Mouse (Mus musculus) hindbrain, postnatal 0 days (tissue): Measurements from ENCODE around the gene Pdxk. TPM values are rescaled to one million over a fixed set of nuclear protein-coding genes. Genes with fewer than 3 reads are reported as not detected.

Source experiments
- ATAC-seq: fragments of 200-750 bp; cut with Nextera tagmentation; 2 replicates; pipeline ENCODE4 v1.8.0; 2017; ENCODE audit warnings: mild to moderate bottlenecking, moderate TSS enrichment, moderate library complexity
- DNase-seq: peaks from one replicate; pipeline ENCODE4 v3.0.0-alpha.2; 2015; ENCODE audit warnings: low spot score
- H3K27ac ChIP-seq: fragments of 300-500 bp; sonication (generic); 2 replicates; pipeline ENCODE4 v1.5.1; 2014; ENCODE audit warnings: mild to moderate bottlenecking
- H3K27me3 ChIP-seq: fragments of 300-500 bp; sonication (generic); 2 replicates; pipeline ENCODE4 v1.6.1; 2014; ENCODE audit warnings: low read length, mixed read lengths; ENCODE audit not compliant: insufficient read depth
- H3K36me3 ChIP-seq: fragments of 300-500 bp; sonication (generic); 2 replicates; pipeline ENCODE4 v1.6.1; 2014; ENCODE audit warnings: low read length, mixed read lengths; ENCODE audit not compliant: insufficient read depth
- H3K4me1 ChIP-seq: fragments of 300-500 bp; sonication (generic); 2 replicates; pipeline ENCODE4 v1.6.1; 2014; ENCODE audit warnings: antibody characterized with exemption, low read length, mixed read lengths; ENCODE audit not compliant: insufficient read depth
- H3K4me2 ChIP-seq: fragments of 300-500 bp; sonication (generic); 2 replicates; pipeline ENCODE4 v1.6.1; 2014; ENCODE audit warnings: low read depth, mild to moderate bottlenecking, low read length, moderate library complexity, mixed read lengths
- H3K4me3 ChIP-seq: fragments of 300-500 bp; sonication (generic); 2 replicates; pipeline ENCODE4 v1.5.1; 2014; ENCODE audit warnings: low read length
- H3K9ac ChIP-seq: fragments of 300-500 bp; sonication (generic); replicated peaks from 2 replicates; pipeline ENCODE4 v1.6.1; 2014; ENCODE audit warnings: mild to moderate bottlenecking, low read length, moderate library complexity, mixed read lengths
- H3K9me3 ChIP-seq: fragments of 300-500 bp; sonication (generic); 2 replicates; pipeline ENCODE4 v1.6.1; 2016; ENCODE audit warnings: low read length, mixed read lengths
- CTCF ChIP-seq: IDR thresholded peaks from 2 replicates; pipeline ENCODE4 v1.5.1; 2016; ENCODE audit warnings: antibody characterized with exemption, control low read depth, low read depth
- WGBS: fragments of 180-500 bp; shearing (Covaris S2); extraction: QIAGEN DNeasy Blood & Tissue Kit; methylation state at CpG from one replicate; pipeline ENCODE4 v1.1.7; 2014; 5-methylcytosine and 5-hydroxymethylcytosine counted together
- polyA plus RNA-seq: library from polyadenylated mRNA; unstranded; fragments of >200 nt; fragmentation: Nextera tagmentation; extraction: Ambion mirVana; gene quantifications from 2 replicates; pipeline ENCODE4 v1.2.1, GENCODE M21; 2015
- total RNA-seq: library from RNA; depleted of rRNA; stranded (reverse); fragments of >200 nt; gene quantifications from 2 replicates; pipeline ENCODE4 v1.2.3, GENCODE M21; 2014

Gene Pdxk
- total and polyA plus RNA-seq, 2 experiments from 2014 or later, result 45.8 to 63.1 TPM

- no peaks in the 10 kb centered on the region for H3K36me3 ChIP-seq
- H3K27ac ChIP-seq, result no peak overlapping the region
- no peak for DNase-seq
- no peaks in the 10 kb centered on the region for H3K9me3 ChIP-seq
- H3K4me3 ChIP-seq, result no peak overlapping the region
- H3K27me3 ChIP-seq, result no peaks in the 10 kb centered on the region
- WGBS, result 77% methylated on average over 4 of the region's 4 CpGs
- H3K4me2 ChIP-seq, result no peak overlapping the region
- peak; percentile 44 for TF ChIP-seq CTCF
- H3K4me1 ChIP-seq, result peaks cover 5% of the 10 kb centered on the region; the same call in 1 of the 2 replicates
- no peak overlapping the region for H3K9ac ChIP-seq
- ATAC-seq, result no peak
Observed at GRCm38 (mm10) chr10:78461767-78462166, 3.0 kb downstream of the Pdxk start.

DNA sequence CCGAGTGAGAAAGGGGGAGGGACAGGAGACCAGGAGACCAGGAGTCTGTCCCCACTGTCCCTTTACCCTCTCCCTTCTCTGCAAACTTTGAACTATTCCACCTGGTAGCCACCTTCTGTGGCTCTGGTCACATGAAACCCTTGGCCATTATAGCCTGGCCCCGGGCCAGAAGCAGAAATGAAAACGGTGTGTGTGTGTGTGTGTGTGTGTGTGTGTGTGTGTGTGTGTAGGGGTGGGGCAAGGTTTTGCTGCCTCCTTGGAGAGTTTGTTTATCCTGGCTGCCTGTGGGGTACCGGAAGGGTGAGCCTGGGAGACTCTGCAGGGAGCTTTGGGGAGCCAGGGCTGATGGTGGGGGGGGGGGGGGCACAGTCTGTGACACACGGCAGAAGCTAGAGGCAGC is 4.3 kb downstream of the Pdxk start:
- TF ChIP-seq CTCF, result no peak
- Histone ChIP-seq H3K4me3 (no peak overlapping the region), H3K36me3 (no peaks in the 10 kb centered on the region), H3K4me1 (peaks cover 9% of the 10 kb centered on the region; the same call in 1 of the 2 replicates), H3K27ac (no peak overlapping the region; the same call in 1 of the 2 replicates), H3K9me3 (no peaks in the 10 kb centered on the region), H3K4me2 (no peak overlapping the region), H3K27me3 (no peaks in the 10 kb centered on the region), H3K9ac (no peak overlapping the region)
- ATAC-seq (no peak), DNase-seq (no peak)
- 50% methylated on average over 4 of the region's 5 CpGs for WGBS

DNA sequence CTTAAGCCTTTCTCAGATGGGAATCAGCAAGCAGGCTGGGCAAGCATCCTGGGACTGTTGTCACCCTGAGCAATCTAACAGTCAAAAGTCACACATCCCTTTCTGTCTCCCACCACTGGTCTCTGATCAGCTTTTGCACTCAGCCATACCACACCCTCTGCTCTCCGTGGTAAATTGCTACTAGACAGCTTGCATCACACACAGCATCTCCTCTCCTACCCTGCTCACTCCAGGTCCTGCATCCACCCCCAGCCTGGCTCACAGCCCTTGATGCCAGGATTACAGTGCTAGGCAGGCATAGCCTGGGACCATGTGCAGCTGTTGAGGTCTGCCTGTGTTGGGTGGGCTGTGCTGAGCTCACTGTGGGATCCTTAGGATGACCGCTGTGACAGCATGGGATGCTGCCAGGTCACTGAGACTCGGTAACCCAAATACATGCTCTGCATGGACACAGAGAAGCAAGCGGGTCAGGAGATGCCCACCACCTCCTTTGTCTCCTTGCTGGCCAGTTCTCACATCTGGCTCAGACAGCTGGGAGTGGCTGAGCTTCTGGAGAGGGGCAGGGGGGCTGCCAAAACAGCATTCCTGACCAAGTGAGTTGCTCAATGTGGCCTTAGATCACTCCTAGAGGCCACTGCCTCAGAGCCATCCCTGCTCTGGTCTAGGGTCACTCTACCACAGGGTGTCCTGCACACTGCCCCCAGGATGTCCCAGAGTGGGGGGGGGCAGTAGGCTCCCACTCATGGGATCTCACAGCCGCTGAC is 6.2 kb downstream of the Pdxk start:
- no peaks in the 10 kb centered on the region for H3K9me3 ChIP-seq
- H3K27me3 ChIP-seq, result no peaks in the 10 kb centered on the region
- ATAC-seq (peak; percentile 20; the same call in 1 of the 2 replicates), DNase-seq (no peak)
- no peaks in the 10 kb centered on the region for H3K36me3 ChIP-seq
- peak overlapping the region; percentile 41; the same call in 1 of the 2 replicates for H3K27ac ChIP-seq
- peaks cover 4% of the 10 kb centered on the region; the same call in 1 of the 2 replicates for H3K4me1 ChIP-seq
- H3K4me2 ChIP-seq, result no peak overlapping the region
- H3K4me3 ChIP-seq, result no peak overlapping the region
- 60% methylated on average over 5 of the region's 5 CpGs for WGBS
- H3K9ac ChIP-seq, result no peak overlapping the region
- TF ChIP-seq CTCF, result no peak

- H3K27me3 ChIP-seq, result no peaks in the 10 kb centered on the region
- H3K4me1 ChIP-seq, result peaks cover 4% of the 10 kb centered on the region; the same call in 1 of the 2 replicates
- DNase-seq (peak; percentile 17), ATAC-seq (peak; percentile 32)
- no peak for TF ChIP-seq CTCF
- H3K4me3 ChIP-seq, result no peak overlapping the region
- H3K27ac ChIP-seq, result peak overlapping the region; percentile 41; the same call in 1 of the 2 replicates
- H3K9ac ChIP-seq, result no peak overlapping the region
- no peaks in the 10 kb centered on the region for H3K36me3 ChIP-seq
- H3K4me2 ChIP-seq, result no peak overlapping the region
- H3K9me3 ChIP-seq, result no peaks in the 10 kb centered on the region
- WGBS, result 35% methylated on average over 10 of the region's 10 CpGs
Observed at GRCm38 (mm10) chr10:78457495-78458347, 7.1 kb downstream of the Pdxk start.

DNA sequence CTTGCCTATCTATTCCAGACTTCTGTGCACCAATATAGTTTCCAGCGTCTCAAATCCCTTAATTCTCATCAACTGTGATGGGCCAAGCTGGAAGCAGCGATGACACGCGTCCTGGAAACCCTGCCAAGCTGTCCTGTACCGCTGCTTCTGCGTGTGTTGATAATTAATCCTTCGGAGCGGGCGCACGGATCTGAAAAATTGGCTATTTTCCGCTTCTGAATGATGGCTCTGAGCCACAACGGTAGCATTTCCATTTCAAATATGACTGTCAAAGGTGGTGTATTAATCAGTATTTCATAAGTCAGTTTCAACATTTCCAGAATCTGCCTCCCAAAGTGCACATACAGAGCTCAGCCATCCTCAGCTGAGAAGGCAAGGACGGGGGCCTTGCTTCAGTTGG is 8.1 kb downstream of the Pdxk start:
- no peaks in the 10 kb centered on the region for H3K27me3 ChIP-seq
- no peak overlapping the region for H3K9ac ChIP-seq
- H3K4me2 ChIP-seq, result no peak overlapping the region
- DNase-seq, result peak; percentile 31
- H3K36me3 ChIP-seq, result no peaks in the 10 kb centered on the region
- H3K27ac ChIP-seq, result peak overlapping the region; percentile 41; the same call in 1 of the 2 replicates
- ATAC-seq, result no peak
- TF ChIP-seq CTCF, result no peak
- H3K4me3 ChIP-seq, result no peak overlapping the region
- H3K9me3 ChIP-seq, result no peaks in the 10 kb centered on the region
- peaks cover 4% of the 10 kb centered on the region; the same call in 1 of the 2 replicates for H3K4me1 ChIP-seq
- WGBS, result 39% methylated on average over 13 of the region's 13 CpGs

GRCm38 (mm10) chr10:78452641-78453040 is 12.1 kb downstream of the Pdxk start:
- H3K27me3 ChIP-seq, result no peaks in the 10 kb centered on the region
- DNase-seq (peak; percentile 46), ATAC-seq (peak; percentile 61; the same call in 1 of the 2 replicates)
- H3K36me3 ChIP-seq, result peaks cover 26% of the 10 kb centered on the region
- H3K9me3 ChIP-seq, result no peaks in the 10 kb centered on the region
- H3K4me3 ChIP-seq, result no peak overlapping the region
- H3K4me1 ChIP-seq, result peaks cover 4% of the 10 kb centered on the region; the same call in 1 of the 2 replicates
- H3K27ac ChIP-seq, result peak overlapping the region; percentile 32; the same call in 1 of the 2 replicates
- no peak overlapping the region for H3K4me2 ChIP-seq
- no peak for TF ChIP-seq CTCF
- no peak overlapping the region for H3K9ac ChIP-seq
- 22% methylated on average over 4 of the region's 4 CpGs for WGBS
